Mouse (Mus musculus) c-Kit-negative CD71-positive TER-119-positive erythroid progenitor cells, embryonic 14.5 days (primary cell): ENCODE results near the gene Arnt2.

ENCODE experiments used
- DNase-seq: peaks from one replicate; pipeline ENCODE4 v3.0.0-alpha.2; 2013; ENCODE audit warnings: low read depth, low spot score

The Arnt2 gene

GRCm38 (mm10) chr7:84409896-84410521, at the start of gene Arnt2:
Gene Arnt2, minus strand, starts transcription at chr7:84410176.
- no peak for DNase-seq

- DNase-seq = no peak
Observed at GRCm38 (mm10) chr7:84451681-84452080, 41.7 kb upstream of the Arnt2 start.

GRCm38 (mm10) chr7:84449066-84449465, 39.1 kb upstream of the Arnt2 start:
- DNase-seq = no peak

- DNase-seq = no peak
Observed at GRCm38 (mm10) chr7:84448512-84448911, 38.5 kb upstream of the Arnt2 start.

GRCm38 (mm10) chr7:84447740-84448435, 37.9 kb upstream of the Arnt2 start:
- no peak for DNase-seq

GRCm38 (mm10) chr7:84447060-84447459, 37.1 kb upstream of the Arnt2 start:
- DNase-seq = no peak

DNA sequence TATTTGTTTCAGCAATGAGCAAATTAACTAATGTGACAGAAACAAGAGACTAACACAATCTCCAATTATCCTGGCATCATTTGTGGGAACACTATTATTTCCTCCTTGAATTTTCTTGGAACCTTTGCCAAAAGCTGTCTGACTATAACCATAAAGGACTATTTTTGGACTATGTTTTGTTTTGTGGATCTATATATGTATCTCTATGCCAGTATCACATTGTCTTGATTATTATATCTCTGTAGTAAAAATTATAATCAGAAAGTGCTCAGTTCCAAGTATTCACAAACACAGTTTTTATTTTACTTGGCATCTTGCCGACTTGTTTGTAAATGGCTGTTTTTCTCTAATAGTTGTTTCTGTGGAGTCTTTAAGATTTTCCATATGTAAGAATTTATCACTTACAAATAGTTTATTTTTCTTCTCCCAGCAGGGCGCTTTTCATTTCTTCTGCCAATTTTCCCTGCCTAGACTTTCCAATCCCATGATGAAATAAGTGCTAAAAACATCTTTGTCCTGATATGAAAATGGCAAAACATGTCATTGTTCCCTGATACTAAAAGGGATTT, 32.5 kb upstream of the Arnt2 start:
- no peak for DNase-seq

DNA sequence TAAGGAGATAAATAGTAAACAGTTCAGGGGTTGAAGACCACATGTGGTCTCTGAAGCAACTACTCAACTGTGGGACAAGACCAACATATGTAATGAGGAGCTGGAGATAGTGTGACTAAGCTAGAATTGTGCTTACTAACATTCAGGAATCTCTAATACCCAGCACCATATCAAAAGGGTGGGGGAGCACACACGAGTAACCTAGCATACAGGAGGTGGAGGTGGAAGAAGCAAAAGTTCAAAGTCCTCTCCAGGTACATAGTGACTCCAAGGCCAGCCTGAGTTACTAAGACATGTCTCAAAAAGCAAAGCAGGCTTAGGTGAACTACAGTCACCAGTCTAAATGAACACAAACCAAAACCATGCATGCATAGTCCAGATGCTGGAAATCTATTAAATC, 29.6 kb upstream of the Arnt2 start:
- DNase-seq = no peak

DNA sequence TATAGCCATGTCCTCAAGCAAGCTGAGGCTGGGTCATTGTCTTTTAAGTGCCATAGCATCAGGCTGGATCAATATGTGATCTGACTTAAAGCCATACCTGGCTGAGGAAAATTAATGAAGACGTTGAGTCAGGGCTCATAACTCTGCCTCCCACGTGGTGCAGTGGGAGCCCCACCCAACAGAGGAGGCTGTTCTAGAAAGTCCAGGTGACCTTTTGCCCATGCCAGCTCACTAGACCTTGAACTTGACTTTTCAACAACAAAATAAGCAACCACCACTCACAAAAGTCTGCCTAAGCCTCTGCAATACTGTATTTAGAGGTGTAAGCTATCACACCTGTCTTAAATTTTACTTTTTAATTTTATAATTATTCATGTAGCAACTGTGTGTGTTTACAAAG, 24.9 kb upstream of the Arnt2 start:
- DNase-seq = no peak

- DNase-seq = no peak
Observed at GRCm38 (mm10) chr7:84432151-84432550, 22.2 kb upstream of the Arnt2 start.

GRCm38 (mm10) chr7:84427221-84427620, 17.2 kb upstream of the Arnt2 start:
- no peak for DNase-seq

DNA sequence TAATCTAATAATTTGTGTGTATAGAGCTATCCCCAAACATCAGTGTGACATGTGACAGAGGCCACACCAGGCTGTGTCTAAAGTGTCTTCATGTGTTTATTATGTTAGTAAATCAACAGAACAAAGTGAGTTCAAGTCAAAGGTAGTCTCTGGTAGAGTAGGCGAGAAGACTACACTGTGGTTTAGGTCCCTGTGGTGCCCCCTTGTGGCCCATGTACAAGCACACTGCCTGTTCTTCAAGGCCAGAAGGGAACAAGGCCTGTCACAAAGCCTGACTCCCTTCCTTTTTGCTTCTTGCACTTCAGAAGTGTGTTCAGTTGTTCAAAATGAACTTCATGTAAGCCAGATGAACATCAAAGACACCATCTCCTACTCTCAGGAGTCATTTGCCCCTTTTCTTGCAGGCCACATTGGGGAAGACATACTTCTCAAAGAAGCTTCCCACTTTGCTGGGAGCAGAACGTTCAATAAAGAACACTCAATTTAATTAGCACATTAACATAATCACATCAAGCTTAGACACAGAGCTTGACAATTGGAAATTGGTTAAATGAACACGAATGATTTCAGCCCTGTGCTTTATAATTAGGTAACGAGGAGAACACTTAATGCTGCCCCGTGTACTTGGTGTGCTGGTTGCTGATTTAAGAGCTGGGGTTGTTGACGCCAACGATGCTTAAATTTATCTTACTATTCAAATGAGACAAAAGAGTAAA, 14.9 kb upstream of the Arnt2 start:
- DNase-seq = no peak

DNA sequence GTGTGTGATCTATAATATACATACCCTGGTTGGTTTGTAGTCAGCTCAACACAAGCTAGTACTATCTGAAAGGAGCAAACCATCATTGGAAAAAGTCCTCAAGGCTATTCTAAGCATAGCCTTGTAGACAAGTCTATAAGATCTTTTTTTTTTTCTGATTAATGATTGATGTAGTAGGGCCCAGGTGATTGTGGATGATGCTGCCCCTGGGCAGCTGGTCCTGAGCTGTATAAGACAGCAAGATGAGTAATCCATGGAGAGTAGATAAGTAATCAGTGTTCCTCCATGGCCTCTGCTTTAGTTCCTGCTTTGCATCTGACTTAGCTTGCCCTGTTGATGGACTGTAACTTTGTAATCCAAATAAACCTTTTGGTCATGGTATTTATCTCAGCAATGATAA, 11.8 kb upstream of the Arnt2 start:
- DNase-seq = no peak

DNA sequence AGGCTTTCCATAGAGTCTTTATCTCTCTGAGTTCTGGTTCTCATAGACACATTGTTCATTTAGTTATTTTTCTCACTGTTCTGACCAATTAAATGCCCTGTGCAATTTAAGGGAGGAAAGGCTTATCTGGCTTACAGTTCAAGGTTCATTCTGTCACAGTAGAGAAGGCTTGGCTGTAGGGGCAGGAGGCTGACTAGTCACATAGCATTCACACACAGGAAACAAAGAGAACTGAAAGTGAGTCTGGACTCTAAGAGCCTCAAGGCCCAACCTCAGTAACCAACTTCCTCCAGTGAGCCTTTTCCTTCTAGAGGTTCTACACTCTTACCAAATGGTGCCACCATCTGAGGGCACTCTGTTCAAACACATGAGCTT, 11.3 kb upstream of the Arnt2 start:
- DNase-seq = no peak

GRCm38 (mm10) chr7:84420581-84421290, 10.8 kb upstream of the Arnt2 start:
- DNase-seq = no peak

GRCm38 (mm10) chr7:84417441-84417840, 7.5 kb upstream of the Arnt2 start:
- DNase-seq = no peak

GRCm38 (mm10) chr7:84412570-84412969, 2.6 kb upstream of the Arnt2 start:
- DNase-seq = no peak

GRCm38 (mm10) chr7:84409241-84409895, 608 bp downstream of the Arnt2 start:
- DNase-seq = no peak

DNA sequence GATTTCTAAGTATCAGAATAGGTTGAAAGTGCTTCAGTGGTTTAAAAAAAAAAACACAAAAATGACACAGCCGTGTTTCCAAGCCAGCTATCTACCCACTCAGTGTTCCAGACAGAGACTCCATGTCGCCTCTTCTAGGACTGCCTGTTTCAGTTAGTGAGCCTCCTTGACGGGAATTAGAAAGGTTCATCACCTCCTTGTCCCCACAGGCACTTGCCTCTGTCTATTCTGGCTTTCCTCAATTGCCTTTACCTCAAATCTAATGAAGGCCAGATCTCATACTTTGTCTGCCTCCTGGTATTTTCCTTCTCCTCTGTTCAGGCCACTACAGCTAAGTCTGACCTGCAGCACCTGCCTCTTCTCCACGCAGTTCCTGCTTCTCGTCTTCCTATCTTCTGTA, 1.7 kb downstream of the Arnt2 start:
- DNase-seq = no peak

- no peak for DNase-seq
Observed at GRCm38 (mm10) chr7:84403371-84403770, 6.6 kb downstream of the Arnt2 start.

DNA sequence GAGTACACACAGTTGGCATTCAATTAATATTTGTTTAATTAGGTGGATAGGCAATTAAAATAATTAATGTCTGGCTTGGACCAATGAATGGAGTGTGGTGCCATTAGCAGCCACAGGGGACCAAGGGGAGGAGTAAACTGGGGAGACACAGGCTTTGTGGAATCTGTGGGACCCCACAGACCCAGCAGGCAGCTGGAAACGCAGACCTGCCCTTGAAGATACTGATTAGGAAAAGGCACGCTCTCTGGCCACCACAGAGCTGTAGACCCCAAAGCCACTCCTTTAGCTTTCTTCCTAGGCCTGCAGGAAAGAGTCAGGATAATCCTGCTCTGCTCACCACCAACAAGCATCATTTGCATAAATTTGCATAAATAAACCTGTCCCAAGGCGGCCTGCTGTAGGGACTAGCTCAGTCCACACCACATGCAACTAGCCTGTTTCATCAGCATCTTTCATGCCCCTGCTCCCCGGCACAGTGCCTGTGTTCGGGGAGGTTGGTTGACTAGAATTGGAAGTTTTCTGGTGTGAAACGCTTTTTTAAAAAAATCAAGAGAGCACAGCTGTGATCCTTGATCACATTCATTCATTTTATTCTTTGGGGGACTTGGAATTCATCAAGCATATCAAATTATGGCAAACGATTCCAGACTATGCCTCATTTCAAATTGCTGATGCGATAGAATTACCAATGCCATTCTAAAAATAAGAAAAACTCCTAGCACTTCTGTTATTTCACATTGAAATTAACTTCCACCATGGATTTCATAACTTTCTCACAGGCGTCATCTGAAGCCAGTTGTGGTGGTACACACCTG, 8.1 kb downstream of the Arnt2 start:
- DNase-seq = no peak
